Mouse (Mus musculus) heart, adult 2 months (tissue): ENCODE measurements at regions not wholly inside any gene's neighbourhood (a gene's known extent, or its start where the extent isn't known, plus 50 kb on each side); places are given as distances from the start of the nearest gene placed in this dataset.

Source experiments
- DNase-seq, 2 experiments: peaks; one replicate each; pipeline ENCODE4 v3.0.0; 2021
- H3K27ac ChIP-seq: fragments of 200-600 bp; 2 replicates; pipeline ENCODE4 v1.8.1; 2022
- H3K27me3 ChIP-seq: fragments of 200-500 bp; 2 replicates; pipeline ENCODE4 v1.6.1; 2012; ENCODE audit warnings: mild to moderate bottlenecking, low read length, inconsistent platforms, mixed read lengths; ENCODE audit not compliant: control insufficient read depth, insufficient read depth
- H3K36me3 ChIP-seq: fragments of 200-500 bp; 2 replicates; pipeline ENCODE4 v1.6.1; 2012; ENCODE audit warnings: low read length, inconsistent platforms; ENCODE audit not compliant: control insufficient read depth, insufficient read depth
- H3K4me1 ChIP-seq: fragments of 200-500 bp; 2 replicates; pipeline ENCODE4 v1.6.1; 2011; ENCODE audit warnings: low read length; ENCODE audit not compliant: control insufficient read depth, insufficient read depth
- H3K4me3 ChIP-seq: fragments of 200-600 bp; 2 replicates; pipeline ENCODE4 v1.8.1; 2022
- H3K79me2 ChIP-seq: fragments of 200-500 bp; replicated peaks from 2 replicates; pipeline ENCODE4 v1.6.1; 2012; ENCODE audit warnings: mild to moderate bottlenecking, inconsistent platforms, low read length, moderate library complexity, mixed read lengths; ENCODE audit not compliant: control insufficient read depth, insufficient read depth
- H3K9ac ChIP-seq: fragments of 200-500 bp; 2 replicates; pipeline ENCODE4 v1.6.1; 2012; ENCODE audit warnings: low read depth, mild to moderate bottlenecking, control low read depth, inconsistent platforms, low read length, mixed read lengths
- CTCF ChIP-seq: fragments of 200-600 bp; IDR thresholded peaks from 2 replicates; pipeline ENCODE4 v1.8.1; 2022; ENCODE audit warnings: antibody characterized with exemption, mild to moderate bottlenecking, moderate library complexity
- EP300 ChIP-seq: fragments of 200-500 bp; IDR thresholded peaks from 2 replicates; pipeline ENCODE4 v1.6.1; 2011; ENCODE audit warnings: low read depth, low read length, control low read depth; ENCODE audit not compliant: insufficient read depth
- POLR2A ChIP-seq: fragments of 200-500 bp; IDR thresholded peaks from 2 replicates; pipeline ENCODE4 v1.6.1; 2011; ENCODE audit warnings: mild to moderate bottlenecking, low read depth, low read length, control low read depth; ENCODE audit not compliant: insufficient read depth
- WGBS: fragments of 180-500 bp; shearing (Covaris S2); methylation state at CpG from one replicate; pipeline ENCODE4 v1.1.7; 2018; 5-methylcytosine and 5-hydroxymethylcytosine counted together
- intact Hi-C: fragments of 180-260 bp; cut with DNase I; formaldehyde crosslinking; loops from one replicate; pipeline ENCODE4 v1.15.1; 2025

GRCm38 (mm10) chr5:50820674-50821073 is 746.9 kb downstream of the Ppargc1a start:
- Histone ChIP-seq H3K4me1 (no peaks in the 10 kb centered on the region), H3K9ac (no peak overlapping the region), H3K79me2 (no peaks in the 10 kb centered on the region), H3K36me3 (no peaks in the 10 kb centered on the region), H3K27ac (no peak overlapping the region), H3K27me3 (no peaks in the 10 kb centered on the region), H3K4me3 (no peak overlapping the region)
- WGBS = 81% methylated on average over 2 of the region's 2 CpGs
- TF ChIP-seq CTCF (no peak), EP300 (no peak), POLR2A (no peak)
- no peak for DNase-seq
- intact Hi-C loops = no loop called here

GRCm38 (mm10) chr5:50819959-50820358 is 747.6 kb downstream of the Ppargc1a start:
- DNase-seq = no peak
- intact Hi-C loops = no loop called here
- Histone ChIP-seq H3K79me2 (no peaks in the 10 kb centered on the region), H3K4me1 (no peaks in the 10 kb centered on the region), H3K4me3 (no peak overlapping the region), H3K27me3 (no peaks in the 10 kb centered on the region), H3K36me3 (no peaks in the 10 kb centered on the region), H3K27ac (no peak overlapping the region), H3K9ac (no peak overlapping the region)
- TF ChIP-seq POLR2A (no peak), EP300 (no peak), CTCF (no peak)

- Histone ChIP-seq H3K27me3 (no peaks in the 10 kb centered on the region), H3K36me3 (no peaks in the 10 kb centered on the region), H3K9ac (no peak overlapping the region), H3K4me1 (no peaks in the 10 kb centered on the region), H3K79me2 (no peaks in the 10 kb centered on the region), H3K4me3 (no peak overlapping the region), H3K27ac (no peak overlapping the region)
- 55% methylated on average over 4 of the region's 4 CpGs for WGBS
- no peak for DNase-seq
- TF ChIP-seq EP300 = no peak
- TF ChIP-seq CTCF = no peak
- no peak for TF ChIP-seq POLR2A
- intact Hi-C loops = no loop called here
Measured at GRCm38 (mm10) chr5:50795310-50795709, 736.5 kb upstream of the Adgra3 start.

- DNase-seq = no peak
- Histone ChIP-seq H3K4me3 (no peak overlapping the region), H3K27ac (no peak overlapping the region), H3K4me1 (no peaks in the 10 kb centered on the region), H3K27me3 (no peaks in the 10 kb centered on the region), H3K9ac (no peak overlapping the region), H3K79me2 (no peaks in the 10 kb centered on the region), H3K36me3 (no peaks in the 10 kb centered on the region)
- TF ChIP-seq CTCF = no peak
- TF ChIP-seq POLR2A = no peak
- no peak for TF ChIP-seq EP300
- intact Hi-C loops = no loop called here
- WGBS = 76% methylated on average over 2 of the region's 2 CpGs
Measured at GRCm38 (mm10) chr5:50794453-50795169, 735.8 kb upstream of the Adgra3 start.

- H3K27ac ChIP-seq = no peak overlapping the region
- H3K79me2 ChIP-seq = no peaks in the 10 kb centered on the region
- 98% methylated on average over 1 of the region's 1 CpGs for WGBS
- no peak overlapping the region for H3K9ac ChIP-seq
- no peaks in the 10 kb centered on the region for H3K27me3 ChIP-seq
- no peaks in the 10 kb centered on the region for H3K36me3 ChIP-seq
- H3K4me1 ChIP-seq = no peaks in the 10 kb centered on the region
- TF ChIP-seq POLR2A (no peak), EP300 (no peak), CTCF (no peak)
- H3K4me3 ChIP-seq = no peak overlapping the region
- no peak for DNase-seq
- intact Hi-C loops = no loop called here
Measured at GRCm38 (mm10) chr5:50793558-50793957, 734.8 kb upstream of the Adgra3 start.

GRCm38 (mm10) chr5:50785273-50785672 is 726.5 kb upstream of the Adgra3 start:
- Histone ChIP-seq H3K4me3 (no peak overlapping the region), H3K9ac (no peak overlapping the region), H3K4me1 (no peaks in the 10 kb centered on the region), H3K27me3 (no peaks in the 10 kb centered on the region), H3K27ac (no peak overlapping the region), H3K36me3 (no peaks in the 10 kb centered on the region), H3K79me2 (no peaks in the 10 kb centered on the region)
- intact Hi-C loops = no loop called here
- DNase-seq = no peak
- no peak for TF ChIP-seq POLR2A
- no peak for TF ChIP-seq EP300
- TF ChIP-seq CTCF = no peak
